Mouse (Mus musculus) heart, adult 2 months (tissue): ENCODE measurements around the gene Aebp1.

ENCODE experiments used
- EP300 ChIP-seq: fragments of 200-500 bp; IDR thresholded peaks from 2 replicates; pipeline ENCODE4 v1.6.1; 2011; ENCODE audit warnings: low read depth, low read length, control low read depth; ENCODE audit not compliant: insufficient read depth
- POLR2A ChIP-seq: fragments of 200-500 bp; IDR thresholded peaks from 2 replicates; pipeline ENCODE4 v1.6.1; 2011; ENCODE audit warnings: mild to moderate bottlenecking, low read depth, low read length, control low read depth; ENCODE audit not compliant: insufficient read depth

DNA sequence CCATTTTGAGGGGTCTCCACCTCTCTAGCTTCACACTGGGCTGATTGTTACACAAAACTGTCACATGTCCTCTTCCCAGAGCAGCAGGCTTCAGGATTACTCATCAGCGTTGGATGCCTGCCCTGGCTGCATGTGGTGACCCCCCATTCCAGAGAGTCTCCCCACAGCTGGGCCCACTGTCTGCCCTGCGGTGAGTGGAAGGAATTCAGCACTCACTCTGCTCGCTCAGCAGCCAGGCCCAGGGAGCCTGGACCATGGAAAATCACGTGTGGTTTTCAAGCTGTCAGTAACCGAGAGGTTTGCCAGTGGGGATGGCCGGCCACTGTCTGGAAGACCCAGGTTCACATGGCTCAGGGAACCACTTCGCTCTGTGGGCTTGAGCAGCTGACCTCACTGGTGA lies 5.8 kb upstream of the Aebp1 start:
- TF ChIP-seq EP300: 0 out of 2 replicates have a peak, but pooled peaks have one; percentile 12
- TF ChIP-seq POLR2A: no peak
